Mouse (Mus musculus) CH12.LX (cell line): ENCODE data around the gene Vinac1. TPM values are rescaled to one million over a fixed set of nuclear protein-coding genes. Genes with fewer than 3 reads are reported as not detected.

ENCODE experiments used
- DNase-seq: peaks from one replicate; pipeline ENCODE4 v3.0.0-alpha.2; 2013; ENCODE audit errors: extremely low read depth
- H3K27ac ChIP-seq: 2 replicates; pipeline ENCODE4 v1.5.1; 2012; ENCODE audit warnings: low read depth, mild to moderate bottlenecking, control low read depth, moderate library complexity; ENCODE audit not compliant: insufficient read depth
- H3K27me3 ChIP-seq: replicated peaks from 2 replicates; pipeline ENCODE3; 2012; ENCODE audit warnings: inconsistent platforms
- H3K36me3 ChIP-seq, 2 experiments: replicated peaks in 1 of 2; 2 replicates each; pipeline versions ENCODE3 to v1.6.1; 2012; ENCODE audit warnings: inconsistent platforms in 1 of 2, low read length in 1 of 2, mild to moderate bottlenecking in 1 of 2, mixed read lengths in 1 of 2, moderate library complexity in 1 of 2; ENCODE audit not compliant: control insufficient read depth in 1 of 2, insufficient read depth in 1 of 2
- H3K4me1 ChIP-seq, 2 experiments: 2 replicates each; pipeline ENCODE4 v1.6.1; 2012; ENCODE audit warnings: inconsistent platforms in 1 of 2, moderate library complexity in 1 of 2; ENCODE audit not compliant: insufficient read depth in 2 of 2, control insufficient read depth in 1 of 2
- H3K4me2 ChIP-seq: 2 replicates; pipeline ENCODE4 v1.6.1; 2012; ENCODE audit warnings: low read depth, mild to moderate bottlenecking, control low read depth; ENCODE audit not compliant: poor library complexity, insufficient read depth, severe bottlenecking
- H3K4me3 ChIP-seq, 3 experiments: fragments of 150-350 bp in 1 of 3; sonication (generic) in 1 of 3; replicated peaks in 1 of 3; 2 replicates each; pipeline versions ENCODE3 to v1.5.1; 2011 to 2012; ENCODE audit warnings: low read depth in 2 of 3, low read length in 2 of 3, mild to moderate bottlenecking in 2 of 3, moderate library complexity in 2 of 3, control low read depth in 1 of 3, improper control_type of control experiment in 1 of 3, inconsistent platforms in 1 of 3, mixed read lengths in 1 of 3; ENCODE audit not compliant: poor library complexity in 1 of 3
- H3K79me2 ChIP-seq: replicated peaks from 2 replicates; pipeline ENCODE4 v1.6.1; 2012; ENCODE audit warnings: mild to moderate bottlenecking, moderate library complexity; ENCODE audit not compliant: control insufficient read depth, poor library complexity, insufficient read depth, severe bottlenecking; ENCODE audit errors: extremely low read depth
- H3K9ac ChIP-seq: 2 replicates; pipeline ENCODE4 v1.6.1; 2012; ENCODE audit warnings: low read depth, mild to moderate bottlenecking, control low read depth, moderate library complexity; ENCODE audit not compliant: insufficient read depth
- H3K9me3 ChIP-seq: replicated peaks from 2 replicates; pipeline ENCODE3; 2012; ENCODE audit warnings: low read length, inconsistent platforms, mixed read lengths
- BHLHE40 ChIP-seq: IDR thresholded peaks from 2 replicates; pipeline ENCODE4 v1.6.1; 2011; ENCODE audit warnings: mild to moderate bottlenecking, low read depth, low read length, improper control_type of control experiment
- CHD2 ChIP-seq: IDR thresholded peaks from 2 replicates; pipeline ENCODE4 v1.6.1; 2011; ENCODE audit warnings: low read length, improper control_type of control experiment
- CTCF ChIP-seq, 2 experiments: IDR thresholded peaks in 1 of 2; conservative IDR thresholded peaks in 1 of 2; 2 replicates each; pipeline ENCODE4 v1.5.1; 2011 to 2012; ENCODE audit warnings: low read depth in 2 of 2, low read length in 2 of 2, improper control_type of control experiment in 1 of 2, inconsistent platforms in 1 of 2, mild to moderate bottlenecking in 1 of 2, moderate library complexity in 1 of 2
- ETS1 ChIP-seq: conservative IDR thresholded peaks from 2 replicates; pipeline ENCODE4 v1.6.1; 2012; ENCODE audit warnings: low read depth, mild to moderate bottlenecking, inconsistent platforms, low read length, improper control_type of control experiment, moderate library complexity
- HCFC1 ChIP-seq: IDR thresholded peaks from 2 replicates; pipeline ENCODE4 v1.6.1; 2012; ENCODE audit warnings: low read depth, mild to moderate bottlenecking, inconsistent platforms, low read length, improper control_type of control experiment
- IRF4 ChIP-seq: IDR thresholded peaks from 2 replicates; pipeline ENCODE4 v1.6.1; 2014; ENCODE audit warnings: low read depth, mild to moderate bottlenecking, inconsistent platforms, low read length, improper control_type of control experiment
- JUN ChIP-seq: IDR thresholded peaks from 2 replicates; pipeline ENCODE4 v1.6.1; 2011; ENCODE audit warnings: low read depth, mild to moderate bottlenecking, low read length, improper control_type of control experiment, moderate library complexity; ENCODE audit not compliant: insufficient read depth
- JUND ChIP-seq: conservative IDR thresholded peaks from 2 replicates; pipeline ENCODE4 v1.6.1; 2011; ENCODE audit warnings: low read depth, low read length, improper control_type of control experiment
- KAT2A ChIP-seq: IDR thresholded peaks from 2 replicates; pipeline ENCODE4 v1.6.1; 2012; ENCODE audit warnings: low read length, improper control_type of control experiment, inconsistent platforms; ENCODE audit not compliant: insufficient replicate concordance
- MAX ChIP-seq: IDR thresholded peaks from 2 replicates; pipeline ENCODE4 v1.6.1; 2011; ENCODE audit warnings: low read length, improper control_type of control experiment
- MEF2A ChIP-seq: IDR thresholded peaks from 2 replicates; pipeline ENCODE4 v1.6.1; 2014; ENCODE audit warnings: low read depth, mild to moderate bottlenecking, inconsistent platforms, low read length, improper control_type of control experiment, borderline replicate concordance
- MYC ChIP-seq: IDR thresholded peaks from 2 replicates; pipeline ENCODE4 v1.6.1; 2011; ENCODE audit warnings: low read depth, mild to moderate bottlenecking, improper control_type of control experiment, low read length
- NELFE ChIP-seq: IDR thresholded peaks from 2 replicates; pipeline ENCODE4 v1.6.1; 2011; ENCODE audit warnings: low read depth, low read length, improper control_type of control experiment
- POLR2AphosphoS2 ChIP-seq: IDR thresholded peaks from 2 replicates; pipeline ENCODE4 v1.6.1; 2011; ENCODE audit warnings: low read depth, low read length, improper control_type of control experiment
- RAD21 ChIP-seq: IDR thresholded peaks from 2 replicates; pipeline ENCODE4 v1.6.1; 2011; ENCODE audit warnings: low read depth, mild to moderate bottlenecking, low read length, improper control_type of control experiment, moderate library complexity
- RCOR1 ChIP-seq: conservative IDR thresholded peaks from 2 replicates; pipeline ENCODE4 v1.6.1; 2012; ENCODE audit warnings: low read depth, mild to moderate bottlenecking, inconsistent platforms, low read length, improper control_type of control experiment
- TCF12 ChIP-seq: IDR thresholded peaks from 2 replicates; pipeline ENCODE4 v1.6.1; 2014; ENCODE audit warnings: low read depth, mild to moderate bottlenecking, inconsistent platforms, low read length, improper control_type of control experiment
- UBTF ChIP-seq: IDR thresholded peaks from 2 replicates; pipeline ENCODE4 v1.6.1; 2012; ENCODE audit warnings: low read depth, mild to moderate bottlenecking, inconsistent platforms, low read length, improper control_type of control experiment, moderate library complexity
- USF2 ChIP-seq: conservative IDR thresholded peaks from 2 replicates; pipeline ENCODE4 v1.6.1; 2011; ENCODE audit warnings: low read depth, low read length, improper control_type of control experiment
- ZKSCAN1 ChIP-seq: IDR thresholded peaks from 2 replicates; pipeline ENCODE4 v1.6.1; 2012; ENCODE audit warnings: low read depth, inconsistent platforms, low read length, improper control_type of control experiment, borderline replicate concordance
- ZMIZ1 ChIP-seq: IDR thresholded peaks from 2 replicates; pipeline ENCODE4 v1.6.1; 2012; ENCODE audit warnings: low read depth, mild to moderate bottlenecking, inconsistent platforms, low read length, improper control_type of control experiment
- dilution Hi-C: fragments of 300-500 bp; cut with MboI; formaldehyde crosslinking; loops from 2 replicates; pipeline ENCODE4 v1.14.3; 2020; ENCODE audit warnings: low sequenced_read_pairs; ENCODE audit not compliant: extremely low pct_unique_long_range_greater_than_20kb, extremely low pct_ligation_motif_present
- in situ Hi-C: fragments of 300-500 bp; cut with MboI; formaldehyde crosslinking; loops from 3 replicates; pipeline ENCODE4 v1.14.3; 2019; ENCODE audit warnings: low sequenced_read_pairs, low pct_ligation_motif_present, low pct_unique_long_range_greater_than_20kb, mixed read lengths
- polyA plus RNA-seq: library from polyadenylated mRNA; unstranded; fragments of >175 nt; gene quantifications from 2 replicates; pipeline ENCODE4 v1.2.1, GENCODE M21; 2012; ENCODE audit warnings: low read depth; ENCODE audit not compliant: insufficient read length
- total RNA-seq, 2 experiments: library from RNA; depleted of rRNA; stranded (reverse); fragments of 300-350 nt in 1 of 2; fragments of >200 nt in 1 of 2; gene quantifications; 2 replicates each; pipeline ENCODE4 v1.2.3; 2012 to 2014

Gene Vinac1
- total and polyA plus RNA-seq, 3 experiments, result 0.06 TPM; not detected in 2

- Histone ChIP-seq H3K4me1 (peaks cover 2 to 10% of the 10 kb centered on the region in 2 experiments; a peak in 2 of 4 replicates), H3K9ac (no peak overlapping the region)
- in situ Hi-C loops, result no loop called here
These were observed 44.8 kb upstream of the Vinac1 start for GRCm38 (mm10) chr2:129092810-129093209.

DNA sequence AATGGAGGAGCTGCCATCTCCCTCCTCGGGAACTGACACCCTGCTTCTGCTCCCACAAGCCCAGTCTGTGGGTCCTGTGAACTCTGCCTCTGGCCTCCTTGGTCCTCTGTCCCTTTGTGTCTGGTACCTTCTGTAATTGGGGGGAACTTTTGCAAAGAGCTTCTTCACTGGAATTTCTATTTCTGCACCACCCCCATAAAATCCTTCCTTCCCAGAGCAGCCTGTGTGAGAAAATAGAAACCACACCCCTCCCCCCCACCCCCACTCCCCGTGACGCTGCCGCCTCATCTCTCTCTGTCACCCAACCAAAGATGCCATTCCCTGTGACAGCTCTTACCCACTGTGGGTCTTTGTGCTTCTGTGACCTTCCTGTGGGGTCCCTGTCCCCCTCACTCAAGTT lies 42.4 kb upstream of the Vinac1 start:
- no peak for DNase-seq
- no peaks in the 10 kb centered on the region for H3K79me2 ChIP-seq
- no peak for TF ChIP-seq ZKSCAN1
- TF ChIP-seq RCOR1, result no peak
- peaks cover 3% of the 10 kb centered on the region for H3K9me3 ChIP-seq
- H3K36me3 ChIP-seq, result peaks cover 0 to 33% of the 10 kb centered on the region in 2 experiments
- H3K27ac ChIP-seq, result no peak overlapping the region
- in situ Hi-C loops (no loop called here), dilution Hi-C loops (no loop called here)
- peaks cover 2 to 10% of the 10 kb centered on the region in 2 experiments; a peak in 2 of 4 replicates for H3K4me1 ChIP-seq
- no peak overlapping the region for H3K4me2 ChIP-seq
- H3K4me3 ChIP-seq, result no peak overlapping the region
- H3K27me3 ChIP-seq, result no peaks in the 10 kb centered on the region
- H3K9ac ChIP-seq, result no peak overlapping the region

More at GRCm38 (mm10) chr2:129092810-129093209, 44.8 kb upstream of the Vinac1 start:
- no peaks in the 10 kb centered on the region for H3K9me3 ChIP-seq
- H3K27ac ChIP-seq, result no peak overlapping the region
- no peak overlapping the region for H3K4me3 ChIP-seq
- H3K36me3 ChIP-seq, result peaks cover 0 to 31% of the 10 kb centered on the region in 2 experiments
- H3K4me2 ChIP-seq, result no peak overlapping the region
- no peaks in the 10 kb centered on the region for H3K79me2 ChIP-seq
- DNase-seq, result no peak
- dilution Hi-C loops, result no loop called here
- H3K27me3 ChIP-seq, result no peaks in the 10 kb centered on the region
- TF ChIP-seq MYC (no peak), UBTF (no peak), POLR2AphosphoS2 (no peak), BHLHE40 (no peak), ZMIZ1 (no peak), CHD2 (no peak), HCFC1 (no peak), KAT2A (no peak), NELFE (no peak), ETS1 (no peak), IRF4 (no peak), TCF12 (no peak), MEF2A (no peak), CTCF (conservative IDR thresholded peaks at IDR 0.05 in 1 of 2, IDR thresholded peaks at IDR 0.05 in 1 of 2; ENCODE audit: low read depth in 2 of 2, low read length in 2 of 2) (no peak), MAX (no peak), USF2 (no peak), RAD21 (no peak), ZKSCAN1 (no peak), JUND (no peak), JUN (no peak)
